Mouse (Mus musculus) Patski (cell line): ENCODE measurements around the gene Gm10972. TPM values are rescaled to one million over a fixed set of nuclear protein-coding genes. Genes with fewer than 3 reads are reported as not detected.
"Not testable (repeated sequence)": the region's sequence is repeated elsewhere in the genome, so short reads cannot be mapped to it uniquely, and the experiment has no call there.

Source experiments
- ATAC-seq: fragments of 100-300 bp; one replicate; pipeline ENCODE4 v1.8.0; 2021
- CTCF ChIA-PET: fragments of 350-600 bp; sonication (Branson Sonifier 250); formaldehyde crosslinking; loops from one replicate; lab custom pipeline; 2022; ENCODE audit warnings: inconsistent platforms; lab: Charles Lee
- POLR2A ChIA-PET: fragments of 350-600 bp; sonication (Branson Sonifier 250); formaldehyde crosslinking; loops from one replicate; lab custom pipeline; 2022; ENCODE audit warnings: antibody characterized with exemption, inconsistent platforms; lab: Charles Lee
- DNase-seq: peaks from one replicate; pipeline ENCODE4 v3.0.0-alpha.2; 2011; ENCODE audit warnings: low read depth, low spot score
- H3K27me3 ChIP-seq: fragments of 371-371 bp; one replicate; pipeline ENCODE4 v1.5.1; 2021
- CTCF ChIP-seq: fragments of 100-300 bp; IDR thresholded peaks from one replicate; pipeline ENCODE4 v1.5.1; 2021
- in situ Hi-C: fragments of 300-500 bp; cut with MboI; formaldehyde crosslinking; loops from 3 replicates; pipeline ENCODE4 v1.11.1; 2018; ENCODE audit warnings: low pct_unique_long_range_greater_than_20kb, mixed read lengths
- polyA plus RNA-seq: library from polyadenylated mRNA; unstranded; gene quantifications from one replicate; pipeline ENCODE4 v1.2.3, GENCODE M21; 2021

Gm10972 gene
- polyA plus RNA-seq, 1 experiment from 2014 or later: not detected

DNA sequence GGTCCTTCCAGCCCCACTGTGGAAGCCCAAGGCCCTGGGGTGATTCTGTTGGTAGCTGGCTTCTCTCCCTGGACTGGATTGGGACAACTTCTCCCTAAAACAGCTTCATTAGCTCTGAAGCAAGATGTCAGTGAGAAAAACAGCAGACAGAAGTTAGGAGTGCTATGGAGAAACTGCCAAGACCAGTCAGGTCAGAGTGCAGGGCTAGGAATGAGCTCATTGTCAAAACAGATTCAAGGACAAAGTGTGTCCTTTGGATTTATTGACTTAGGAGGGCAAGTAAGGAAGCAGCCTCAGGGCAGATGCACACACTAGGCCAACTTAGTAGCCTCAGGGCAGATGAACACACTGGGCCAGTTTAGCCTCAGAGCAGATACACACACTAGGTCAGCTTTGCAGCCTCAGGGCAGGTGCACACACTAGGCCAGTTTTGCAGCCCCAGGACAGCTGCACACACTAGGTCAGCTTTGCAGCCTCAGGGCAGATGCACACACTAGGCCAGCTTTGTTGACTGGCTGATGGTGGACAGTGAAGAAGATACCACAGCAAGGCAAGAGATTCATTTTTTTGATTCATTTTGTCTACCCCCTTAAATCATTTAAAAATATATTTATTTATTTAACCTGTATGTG, 47.8 kb downstream of the Gm10972 start:
- in situ Hi-C loops: no loop called here

DNA sequence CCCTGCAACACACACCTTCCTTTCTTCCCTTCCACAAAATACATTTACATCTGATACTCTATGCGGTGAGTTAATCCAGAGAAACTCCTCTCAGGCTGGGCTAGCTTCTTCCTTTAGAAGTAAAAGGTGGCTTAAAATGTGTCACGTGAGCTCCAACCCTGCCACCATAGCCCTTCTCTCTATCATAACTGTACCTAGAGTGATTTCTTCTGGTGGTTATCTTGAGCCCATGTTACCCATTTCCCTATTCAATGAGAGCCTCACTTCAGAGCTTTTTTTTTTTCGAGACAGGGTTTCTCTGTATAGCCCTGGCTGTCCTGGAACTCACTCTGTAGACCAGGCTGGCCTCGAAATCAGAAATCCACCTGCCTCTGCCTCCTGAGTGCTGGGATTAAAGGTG, 48.8 kb downstream of the Gm10972 start:
- CTCF ChIA-PET, POLR2A ChIA-PET, in situ Hi-C loops, DNase-seq, H3K27me3 ChIP-seq, ATAC-seq: not testable (repeated sequence)

More for the DNA sequence above, 47.8 kb downstream of the Gm10972 start:
- POLR2A ChIA-PET: no interaction called here
- H3K27me3 ChIP-seq: no peaks in the 10 kb centered on the region
- no peak for TF ChIP-seq CTCF
- no peak for DNase-seq
- CTCF ChIA-PET: no interaction called here
- no peak for ATAC-seq

Other genes starting within 250 kb of the Gm10972 start
- 0.06 TPM for gene Lingo4, start 244.6 kb upstream of the Gm10972 start, polyA plus RNA-seq
- gene Tdrkh, start 229.8 kb upstream of the Gm10972 start, polyA plus RNA-seq: 14.3 TPM
- 101 TPM for gene Mrpl9, start 199.8 kb upstream of the Gm10972 start, polyA plus RNA-seq
- gene Oaz3, start 199.2 kb upstream of the Gm10972 start, polyA plus RNA-seq: 1.1 TPM
- 0.17 TPM for gene Celf3, start 164.8 kb upstream of the Gm10972 start, polyA plus RNA-seq
- gene Riiad1, start 162.8 kb upstream of the Gm10972 start, polyA plus RNA-seq: 0.19 TPM
- 83.8 TPM for gene Snx27, start 60.4 kb upstream of the Gm10972 start, polyA plus RNA-seq
- 62.3 TPM for gene Tuft1, start 15.8 kb downstream of the Gm10972 start, polyA plus RNA-seq
- gene Selenbp2, start 50.4 kb downstream of the Gm10972 start, polyA plus RNA-seq: 0.36 TPM
- 6.8 TPM for gene Cgn, start 143.4 kb downstream of the Gm10972 start, polyA plus RNA-seq
- gene Pogz, start 194.5 kb downstream of the Gm10972 start, polyA plus RNA-seq: 32.8 TPM
- 585 TPM for gene Psmb4, start 243.8 kb downstream of the Gm10972 start, polyA plus RNA-seq